Mouse (Mus musculus): ENCODE data around the gene 1190005I06Rik.

DNA sequence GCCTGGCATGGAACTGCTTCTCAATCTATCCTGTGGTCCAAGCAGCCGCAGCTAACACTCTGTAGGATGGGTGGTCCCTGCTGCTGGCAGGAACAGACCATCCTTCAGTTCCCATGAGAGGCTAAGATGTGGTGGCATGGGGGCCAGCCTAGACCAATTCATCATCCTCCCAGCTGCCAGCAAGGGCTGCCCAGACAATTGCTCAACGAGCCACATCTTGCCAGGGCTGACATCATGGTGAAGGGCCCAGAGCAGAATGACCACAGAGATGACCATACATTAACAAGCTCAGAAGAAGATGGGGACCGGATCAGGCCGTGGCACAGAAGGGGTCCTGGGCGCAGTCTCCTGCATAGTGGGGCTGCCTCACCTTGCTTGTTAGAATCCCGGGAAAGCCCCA, 36.6 kb downstream of the 1190005I06Rik start:
- no peak for TF ChIP-seq CTCF (conservative IDR thresholded peaks at IDR 0.05; ENCODE audit: low read length)
- TF ChIP-seq POU5F1 (IDR thresholded peaks at IDR 0.05; ENCODE audit: borderline replicate concordance, low read length): no peak

All from E14TG2a.4 (cell line).